Comparison of ENCODE assay signal across 25 mouse cellular contexts in genomic region chr9:98837537-98838074, GRCm38 (mm10). TPM values are rescaled to one million over a fixed set of nuclear protein-coding genes. Genes with fewer than 3 reads are reported as not detected.
DNase-seq lines count a peak whose midpoint lies in the region; ATAC-seq and TF ChIP-seq lines count a peak whose summit lies in the region.
"Had no signal": no experiment of that assay in that cellular context is flagged by ENCODE, and none has a peak within 500 bp of the region (broad histone marks: within the 10 kb centered on the region; RNA-seq: fewer than 3 reads in every experiment).

No protein-coding gene starts in this region.

- H3K27ac ChIP-seq in kidney, embryonic 15.5 days, result no peak overlapping the region
- no peak overlapping the region for H3K27ac ChIP-seq in kidney, postnatal 0 days
- H3K27ac ChIP-seq: embryonic facial prominence, embryonic 13.5 days; embryonic facial prominence, embryonic 15.5 days; forebrain, embryonic 10.5 days; forebrain, embryonic 12.5 days had no signal

- no peaks in the 10 kb centered on the region for H3K27me3 ChIP-seq in kidney, embryonic 15.5 days
- no peaks in the 10 kb centered on the region for H3K27me3 ChIP-seq in kidney, postnatal 0 days (ENCODE audit: insufficient read depth, low read length)
- H3K27me3 ChIP-seq: embryonic facial prominence, embryonic 15.5 days; forebrain, embryonic 12.5 days had no signal

- H3K4me1 ChIP-seq in kidney, embryonic 15.5 days, result no peaks in the 10 kb centered on the region
- H3K4me1 ChIP-seq in kidney, postnatal 0 days (replicated peaks; ENCODE audit: insufficient read depth, low read length), result no peaks in the 10 kb centered on the region
- H3K4me1 ChIP-seq: embryonic facial prominence, embryonic 13.5 days; embryonic facial prominence, embryonic 15.5 days; forebrain, embryonic 12.5 days had no signal

- 38% methylated on average over 7 of the region's 7 CpGs for WGBS in kidney, embryonic 15.5 days
- WGBS in kidney, postnatal 0 days, result 30% methylated on average over 7 of the region's 7 CpGs

- H3K9ac ChIP-seq in kidney, embryonic 15.5 days, result no peak overlapping the region
- H3K9ac ChIP-seq in kidney, postnatal 0 days (ENCODE audit: low read depth, low read length), result no peak overlapping the region
- H3K9ac ChIP-seq: embryonic facial prominence, embryonic 13.5 days; embryonic facial prominence, embryonic 15.5 days; forebrain, embryonic 12.5 days had no signal

- H3K36me3 ChIP-seq in kidney, embryonic 15.5 days, result no peaks in the 10 kb centered on the region
- H3K36me3 ChIP-seq in kidney, postnatal 0 days (ENCODE audit: insufficient read depth, low read length), result no peaks in the 10 kb centered on the region
- H3K36me3 ChIP-seq: embryonic facial prominence, embryonic 13.5 days; embryonic facial prominence, embryonic 15.5 days; forebrain, embryonic 10.5 days; forebrain, embryonic 12.5 days had no signal

- no peaks in the 10 kb centered on the region; the same call in 1 of the 2 replicates for H3K9me3 ChIP-seq in kidney, embryonic 15.5 days (replicated peaks)
- H3K9me3 ChIP-seq in kidney, postnatal 0 days (replicated peaks; ENCODE audit: low read length), result no peaks in the 10 kb centered on the region
- H3K9me3 ChIP-seq: embryonic facial prominence, embryonic 15.5 days had no signal

- no peak for DNase-seq in kidney, adult 8-10 months
- DNase-seq in kidney, postnatal 0 days (ENCODE audit: low spot score), result peak; percentile 87
- DNase-seq in kidney, adult 9 months, result no peak
- peak; percentile 9 for DNase-seq in lung, postnatal 25 days (ENCODE audit: low spot score)
- no peak for DNase-seq in lung, postnatal 14 days
- DNase-seq: adrenal gland, adult 2 months; adrenal gland, postnatal 10 days; adrenal gland, postnatal 25 days; cerebellum, adult 11 months; cerebellum, adult 18-20 months; cerebellum, adult 8-10 months; cerebellum, adult 9-11 months; cerebellum, postnatal 14 days; cerebellum, postnatal 36 days; embryo, embryonic 11 days had no signal

- no peak overlapping the region for H3K4me3 ChIP-seq in kidney, embryonic 15.5 days (replicated peaks)
- H3K4me3 ChIP-seq in kidney, postnatal 0 days (replicated peaks; ENCODE audit: low read depth, low read length), result no peak overlapping the region
- H3K4me3 ChIP-seq: embryonic facial prominence, embryonic 13.5 days; embryonic facial prominence, embryonic 15.5 days; erythroblast, embryonic 14.5 days; forebrain, embryonic 10.5 days; forebrain, embryonic 12.5 days had no signal

- no peak overlapping the region for H3K4me2 ChIP-seq in kidney, embryonic 15.5 days
- no peak overlapping the region for H3K4me2 ChIP-seq in kidney, postnatal 0 days (ENCODE audit: low read length)
- H3K4me2 ChIP-seq: embryonic facial prominence, embryonic 13.5 days; embryonic facial prominence, embryonic 15.5 days; forebrain, embryonic 12.5 days had no signal

- TF ChIP-seq CTCF in kidney, postnatal 0 days (IDR thresholded peaks at IDR 0.05; ENCODE audit: low read depth), result no peak

- peak; percentile 93 for ATAC-seq in kidney, embryonic 15.5 days (replicated peaks; ENCODE audit: low FRiP score)
- ATAC-seq in kidney, postnatal 0 days (replicated peaks; ENCODE audit: low FRiP score, low read depth), result peak; percentile 92
- ATAC-seq: forebrain, embryonic 14.5 days had no signal

RNA-seq across cellular contexts. Expression of gene Prr23a1, which starts 4.7 kb away (rescaled TPM):
- not detected in 2 replicates for polyA plus RNA-seq in kidney, embryonic 15.5 days (2015; fragmentation: Nextera tagmentation; extraction: Ambion mirVana)
- not detected in 2 replicates for polyA plus RNA-seq in kidney, postnatal 0 days (2015; fragmentation: Nextera tagmentation; extraction: Ambion mirVana)
- polyA plus RNA-seq: adrenal gland, adult 2 months; brain, embryonic 14.5 days; C2C12; embryonic facial prominence, embryonic 11.5 days; embryonic facial prominence, embryonic 13.5 days; embryonic facial prominence, embryonic 15.5 days; erythroblast, embryonic 14.5 days had no signal

RNA-seq across cellular contexts. Expression of gene Prr23a2, which starts 18.7 kb away (rescaled TPM):
- polyA plus RNA-seq in kidney, embryonic 15.5 days (2015; fragmentation: Nextera tagmentation; extraction: Ambion mirVana), result not detected in 2 replicates
- polyA plus RNA-seq in kidney, postnatal 0 days (2015; fragmentation: Nextera tagmentation; extraction: Ambion mirVana), result not detected in 2 replicates
- polyA plus RNA-seq: adrenal gland, adult 2 months; brain, embryonic 14.5 days; C2C12; embryonic facial prominence, embryonic 11.5 days; embryonic facial prominence, embryonic 13.5 days; embryonic facial prominence, embryonic 15.5 days; erythroblast, embryonic 14.5 days; forebrain, embryonic 10.5 days; forebrain, embryonic 12.5 days; forebrain, embryonic 14.5 days had no signal

RNA-seq across cellular contexts. Expression of gene Prr23a3, which starts 27.0 kb away (rescaled TPM):
- polyA plus RNA-seq in kidney, embryonic 15.5 days (2015; fragmentation: Nextera tagmentation; extraction: Ambion mirVana), result not detected in 2 replicates
- polyA plus RNA-seq in kidney, postnatal 0 days (2015; fragmentation: Nextera tagmentation; extraction: Ambion mirVana), result not detected in 2 replicates
- polyA plus RNA-seq: adrenal gland, adult 2 months; brain, embryonic 14.5 days; C2C12; embryonic facial prominence, embryonic 11.5 days; embryonic facial prominence, embryonic 13.5 days; erythroblast, embryonic 14.5 days; forebrain, embryonic 12.5 days; forebrain, embryonic 14.5 days had no signal

Comparison
In these comparisons a context has a peak if more than half of its experiments do, and no peak if none do; other contexts are left out.
1. DNase-seq: peak in kidney, postnatal 0 days (single experiment) and lung, postnatal 25 days (single experiment); none in kidney, adult 8-10 months (0 of 2), kidney, adult 9 months (single experiment) and lung, postnatal 14 days (single experiment).